Mouse (Mus musculus) liver, postnatal 0 days (tissue): ENCODE data around the gene Tdrkh. TPM values are rescaled to one million over a fixed set of nuclear protein-coding genes. Genes with fewer than 3 reads are reported as not detected.

ENCODE experiments used
- ATAC-seq: fragments of 200-750 bp; cut with Nextera tagmentation; 2 replicates; pipeline ENCODE4 v1.8.0; 2017; ENCODE audit warnings: mild to moderate bottlenecking, moderate library complexity
- DNase-seq: peaks from one replicate; pipeline ENCODE4 v3.0.0-alpha.2; 2016
- H3K27ac ChIP-seq: fragments of 300-500 bp; sonication (generic); 2 replicates; pipeline ENCODE4 v1.5.1; 2014; ENCODE audit warnings: antibody characterized with exemption, moderate library complexity, mild to moderate bottlenecking, low read depth
- H3K27me3 ChIP-seq: fragments of 300-500 bp; sonication (generic); 2 replicates; pipeline ENCODE4 v1.6.1; 2014; ENCODE audit warnings: low read length, control low read depth, mixed read lengths; ENCODE audit not compliant: insufficient read depth
- H3K36me3 ChIP-seq: fragments of 300-500 bp; sonication (generic); replicated peaks from 2 replicates; pipeline ENCODE4 v1.6.1; 2014; ENCODE audit warnings: mild to moderate bottlenecking, control low read depth, low read length, moderate library complexity, mixed read lengths; ENCODE audit not compliant: insufficient read depth
- H3K4me1 ChIP-seq: fragments of 300-500 bp; sonication (generic); 2 replicates; pipeline ENCODE4 v1.6.1; 2014; ENCODE audit warnings: antibody characterized with exemption, mild to moderate bottlenecking, control low read depth; ENCODE audit not compliant: insufficient read depth
- H3K4me2 ChIP-seq: fragments of 300-500 bp; sonication (generic); 2 replicates; pipeline ENCODE4 v1.6.1; 2014; ENCODE audit warnings: low read depth, mild to moderate bottlenecking, low read length, moderate library complexity, mixed read lengths
- H3K4me3 ChIP-seq: fragments of 300-500 bp; sonication (generic); 2 replicates; pipeline ENCODE4 v1.5.1; 2014; ENCODE audit warnings: low read depth, low read length
- H3K9ac ChIP-seq: fragments of 300-500 bp; sonication (generic); replicated peaks from 2 replicates; pipeline ENCODE4 v1.6.1; 2014; ENCODE audit warnings: mild to moderate bottlenecking, moderate library complexity
- H3K9me3 ChIP-seq: fragments of 300-500 bp; sonication (generic); 2 replicates; pipeline ENCODE4 v1.6.1; 2016; ENCODE audit warnings: mild to moderate bottlenecking, control low read depth, low read length, mixed read lengths
- CTCF ChIP-seq: sonication (generic); IDR thresholded peaks from 2 replicates; pipeline ENCODE4 v1.5.1; 2016; ENCODE audit warnings: antibody characterized with exemption, low read depth
- EP300 ChIP-seq: IDR thresholded peaks from 2 replicates; pipeline ENCODE4 v1.6.1; 2016; ENCODE audit warnings: antibody characterized with exemption, low read depth, mild to moderate bottlenecking
- WGBS: fragments of 180-500 bp; shearing (Covaris S2); extraction: QIAGEN DNeasy Blood & Tissue Kit; methylation state at CpG from one replicate; pipeline ENCODE4 v1.1.7; 2014; ENCODE audit not compliant: insufficient replicate concordance; 5-methylcytosine and 5-hydroxymethylcytosine counted together
- polyA plus RNA-seq: library from polyadenylated mRNA; unstranded; fragments of >200 nt; fragmentation: Nextera tagmentation; extraction: Ambion mirVana; gene quantifications from 2 replicates; pipeline ENCODE4 v1.2.1, GENCODE M21; 2015

Gene Tdrkh
- polyA plus RNA-seq, 1 experiment from 2014 or later, result 7.1 TPM

- Histone ChIP-seq H3K4me1 (no peaks in the 10 kb centered on the region), H3K4me2 (no peak overlapping the region), H3K27me3 (peaks cover 36% of the 10 kb centered on the region), H3K36me3 (no peaks in the 10 kb centered on the region), H3K9me3 (no peaks in the 10 kb centered on the region), H3K4me3 (no peak overlapping the region), H3K27ac (no peak overlapping the region), H3K9ac (no peak overlapping the region)
- TF ChIP-seq CTCF, result no peak
- TF ChIP-seq EP300, result no peak
- WGBS, result 65% methylated on average over 8 of the region's 8 CpGs
- no peak for ATAC-seq
- DNase-seq, result no peak
Measured at GRCm38 (mm10) chr3:94402451-94402850, 10.6 kb upstream of the Tdrkh start.

- DNase-seq (no peak), ATAC-seq (no peak)
- Histone ChIP-seq H3K9ac (no peak overlapping the region), H3K36me3 (no peaks in the 10 kb centered on the region), H3K4me3 (no peak overlapping the region), H3K4me2 (no peak overlapping the region), H3K27me3 (peaks cover 22% of the 10 kb centered on the region; the same call in 1 of the 2 replicates), H3K9me3 (no peaks in the 10 kb centered on the region), H3K27ac (no peak overlapping the region), H3K4me1 (no peaks in the 10 kb centered on the region)
- no peak for TF ChIP-seq EP300
- TF ChIP-seq CTCF, result no peak
- 34% methylated on average over 7 of the region's 7 CpGs for WGBS
Measured at GRCm38 (mm10) chr3:94404366-94405054, 8.6 kb upstream of the Tdrkh start.

- Histone ChIP-seq H3K9me3 (no peaks in the 10 kb centered on the region), H3K9ac (no peak overlapping the region), H3K4me2 (no peak overlapping the region), H3K4me3 (no peak overlapping the region), H3K27ac (no peak overlapping the region), H3K27me3 (peaks cover 11% of the 10 kb centered on the region; the same call in 1 of the 2 replicates), H3K36me3 (no peaks in the 10 kb centered on the region), H3K4me1 (no peaks in the 10 kb centered on the region)
- 61% methylated on average over 4 of the region's 4 CpGs for WGBS
- no peak for DNase-seq
- no peak for ATAC-seq
- TF ChIP-seq EP300 (no peak), CTCF (no peak)
Measured at GRCm38 (mm10) chr3:94405561-94405960, 7.5 kb upstream of the Tdrkh start.

DNA sequence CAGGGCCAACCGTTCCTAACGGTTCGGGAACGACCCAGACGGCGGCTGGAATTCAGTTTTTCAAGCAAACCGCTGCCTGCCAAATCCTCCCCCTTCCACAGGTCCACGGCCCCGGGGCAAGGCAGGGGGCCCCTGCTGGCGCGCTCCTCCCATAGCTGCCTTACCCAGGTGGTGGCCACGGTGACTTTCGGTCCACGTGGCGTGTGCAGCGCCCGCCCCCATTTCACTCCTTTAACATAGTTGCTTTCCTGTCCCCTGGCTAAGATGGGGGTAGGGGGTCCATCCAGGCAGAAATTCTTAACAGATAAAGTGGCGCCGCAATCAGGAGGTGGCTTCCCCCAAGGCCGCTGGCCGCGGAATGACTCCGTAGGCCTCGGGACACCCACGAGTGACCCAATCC lies 543 bp upstream of the Tdrkh start:
- H3K27ac ChIP-seq, result 0 out of 2 replicates have a peak overlapping the region, but pooled peaks have one; percentile 11
- peak; percentile 43 for ATAC-seq
- no peaks in the 10 kb centered on the region for H3K27me3 ChIP-seq
- peak overlapping the region; percentile 86 for H3K4me2 ChIP-seq
- peak overlapping the region; percentile 35; the same call in 1 of the 2 replicates for H3K9ac ChIP-seq
- H3K36me3 ChIP-seq, result no peaks in the 10 kb centered on the region
- DNase-seq, result no peak
- TF ChIP-seq CTCF, result no peak
- no peak for TF ChIP-seq EP300
- WGBS, result 9% methylated on average over 25 of the region's 25 CpGs
- no peaks in the 10 kb centered on the region for H3K9me3 ChIP-seq
- peak overlapping the region; percentile 53 for H3K4me3 ChIP-seq
- peaks cover 12% of the 10 kb centered on the region for H3K4me1 ChIP-seq

DNA sequence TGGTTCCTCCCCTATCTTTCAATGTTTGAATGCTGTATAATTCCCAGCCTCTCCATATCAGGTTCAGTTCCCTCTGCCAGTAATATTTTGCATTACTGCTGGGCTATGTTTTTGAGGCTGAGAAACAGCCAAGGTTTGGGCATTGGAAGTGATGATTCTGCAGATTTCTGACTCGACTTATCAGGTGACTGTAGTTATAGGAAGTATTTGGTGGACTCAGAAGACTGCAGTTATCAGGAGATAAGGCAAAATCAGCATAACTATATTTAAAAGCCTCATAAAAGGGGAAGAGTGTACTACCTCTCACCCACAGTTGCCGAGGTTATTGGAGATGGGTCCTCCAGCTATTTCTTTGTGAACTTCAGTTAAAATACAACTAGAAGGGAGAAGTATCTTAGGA lies 17.9 kb downstream of the Tdrkh start:
- no peak overlapping the region for H3K27ac ChIP-seq
- TF ChIP-seq EP300, result no peak
- no peaks in the 10 kb centered on the region for H3K27me3 ChIP-seq
- H3K4me2 ChIP-seq, result no peak overlapping the region
- H3K36me3 ChIP-seq, result no peaks in the 10 kb centered on the region
- peaks cover 3% of the 10 kb centered on the region; the same call in 1 of the 2 replicates for H3K4me1 ChIP-seq
- H3K9ac ChIP-seq, result no peak overlapping the region
- DNase-seq (no peak), ATAC-seq (no peak)
- no peaks in the 10 kb centered on the region for H3K9me3 ChIP-seq
- 22% methylated on average over 2 of the region's 2 CpGs for WGBS
- H3K4me3 ChIP-seq, result no peak overlapping the region

DNA sequence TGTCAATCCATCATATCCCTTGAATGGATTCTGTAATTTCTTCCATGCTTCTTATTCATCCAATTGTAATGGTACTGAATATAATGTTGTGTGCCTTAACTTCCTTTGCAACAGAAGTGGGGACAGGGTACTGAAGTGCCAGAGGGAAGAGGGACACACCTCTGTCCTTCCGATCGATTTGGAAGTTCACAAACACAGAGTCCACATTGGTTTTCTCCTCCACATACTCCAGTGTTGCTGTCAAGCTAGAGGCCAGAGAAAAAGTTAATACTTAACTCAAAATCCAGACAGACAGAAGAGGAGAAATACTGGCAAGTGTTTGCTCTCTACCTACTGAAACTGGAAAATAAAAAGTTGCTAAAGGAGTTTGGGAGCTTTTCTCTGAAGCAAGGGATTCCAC lies 21.2 kb downstream of the Tdrkh start:
- Histone ChIP-seq H3K9me3 (no peaks in the 10 kb centered on the region), H3K4me1 (peaks cover 3% of the 10 kb centered on the region; the same call in 1 of the 2 replicates), H3K4me2 (no peak overlapping the region), H3K4me3 (no peak overlapping the region), H3K27ac (peak overlapping the region; percentile 11; the same call in 1 of the 2 replicates), H3K27me3 (no peaks in the 10 kb centered on the region), H3K9ac (no peak overlapping the region), H3K36me3 (no peaks in the 10 kb centered on the region)
- TF ChIP-seq EP300, result no peak
- TF ChIP-seq CTCF, result no peak
- 54% methylated on average over 2 of the region's 2 CpGs for WGBS
- DNase-seq, result no peak
- peak; percentile 62; the same call in 1 of the 2 replicates for ATAC-seq
